Mouse (Mus musculus) embryo, embryonic 10.5 days (tissue): ENCODE results near the gene Rab5if.
"Not testable (repeated sequence)": the region's sequence is repeated elsewhere in the genome, so short reads cannot be mapped to it uniquely, and the experiment has no call there.

Experiments used
- DNase-seq: peaks from one replicate; pipeline ENCODE4 v3.0.0-alpha.2; 2015; ENCODE audit warnings: low spot score

Gene Rab5if

DNA sequence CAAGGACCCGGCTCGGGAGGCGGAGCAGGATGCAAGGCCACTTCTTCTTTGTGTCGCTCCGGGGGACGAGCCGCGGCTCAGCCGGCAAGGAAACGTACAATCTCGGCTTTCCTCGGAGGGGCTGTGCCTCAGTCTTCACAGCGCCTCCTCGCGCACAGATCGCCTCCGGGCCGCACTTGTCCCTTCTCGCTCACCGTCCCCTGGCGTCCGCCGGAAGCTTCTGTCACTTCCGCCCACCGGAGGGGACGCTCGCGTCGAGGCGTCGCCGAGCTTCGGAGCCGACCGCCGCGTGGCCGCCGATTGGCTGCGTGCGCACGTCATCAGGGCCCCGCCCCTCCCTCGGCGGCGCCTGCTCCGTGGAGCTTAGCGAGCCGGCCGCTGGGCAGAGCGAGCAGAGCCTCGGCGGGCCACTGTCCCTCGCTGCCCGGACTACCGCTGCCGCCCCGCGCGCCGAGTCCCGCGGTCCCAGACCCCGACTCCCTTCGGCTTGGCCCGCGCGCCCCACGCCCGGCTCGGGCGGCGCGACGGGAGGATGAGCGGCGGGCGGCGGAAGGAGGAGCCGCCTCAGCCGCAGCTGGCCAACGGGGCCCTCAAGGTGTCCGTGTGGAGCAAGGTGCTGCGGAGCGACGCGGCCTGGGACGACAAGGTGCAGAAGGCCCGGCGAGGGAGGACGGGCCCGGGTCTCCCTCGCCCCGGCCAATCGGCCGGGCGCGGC lies at the start of gene Rab5if:
Gene Rab5if (plus strand): TSS at position 357 of the 715 bp plus-strand sequence.
- DNase-seq = peak; percentile 98

DNA sequence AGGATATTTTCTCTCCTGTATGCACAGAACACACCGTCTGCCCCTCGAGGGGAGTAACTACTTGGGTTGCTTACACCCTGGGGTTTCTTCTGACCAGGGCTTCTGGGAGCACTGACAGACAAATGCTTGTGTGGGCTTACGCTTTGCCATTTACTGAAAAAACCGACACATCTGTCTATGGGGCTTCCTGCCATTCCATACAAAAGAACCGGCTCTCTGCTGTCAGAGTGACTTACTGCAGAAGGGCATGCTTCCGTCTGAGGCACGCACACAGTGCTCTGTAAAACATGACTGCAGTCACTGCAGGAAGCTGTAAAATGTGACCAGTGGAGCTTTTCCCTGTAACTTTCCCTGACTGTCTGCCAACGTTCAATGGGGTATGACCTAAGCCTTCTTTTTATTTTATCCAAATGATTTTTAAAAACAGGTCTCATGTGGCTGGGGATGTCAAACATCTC lies 48.6 kb upstream of the Rab5if start:
- DNase-seq = peak; percentile 59

DNA sequence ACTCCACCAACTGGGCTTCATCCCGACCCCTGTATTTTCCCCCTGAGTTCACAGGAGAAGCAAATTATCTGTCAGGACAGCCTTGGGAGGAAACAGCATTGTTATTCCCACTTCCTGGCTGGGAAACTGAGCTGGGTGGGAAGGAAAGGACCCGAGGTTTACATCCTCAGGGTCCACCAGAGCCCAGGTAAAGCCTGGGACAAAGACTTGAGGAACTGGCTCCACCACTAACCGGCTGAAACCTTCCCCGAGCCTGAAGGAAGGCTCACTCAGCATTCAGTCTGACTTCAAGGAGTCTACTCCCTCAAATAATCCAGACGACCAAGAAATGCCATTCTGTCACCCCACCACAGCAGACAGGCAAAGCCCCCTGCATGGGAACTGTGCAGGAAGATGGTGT lies 48.0 kb upstream of the Rab5if start:
- peak; percentile 11 for DNase-seq

DNA sequence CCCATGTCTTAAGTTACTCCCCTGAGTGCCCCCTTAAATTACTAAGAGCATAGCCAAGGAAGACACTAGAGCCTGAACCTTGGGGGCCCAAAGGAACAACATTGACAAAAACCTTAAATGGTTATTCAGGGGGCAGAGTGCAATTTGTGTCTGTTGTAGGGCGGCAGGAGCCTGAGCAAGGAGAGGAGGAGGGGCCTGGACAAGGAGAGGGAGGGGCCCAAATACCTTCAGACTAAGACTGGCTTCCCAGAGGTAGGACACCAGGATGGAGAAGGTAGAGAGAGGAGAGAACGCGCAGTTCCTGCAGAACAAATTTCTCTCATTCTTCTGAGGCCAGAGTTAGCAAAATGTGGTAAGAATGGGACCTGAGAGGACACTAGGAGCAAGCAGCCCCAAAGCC lies 47.5 kb upstream of the Rab5if start:
- no peak for DNase-seq

DNA sequence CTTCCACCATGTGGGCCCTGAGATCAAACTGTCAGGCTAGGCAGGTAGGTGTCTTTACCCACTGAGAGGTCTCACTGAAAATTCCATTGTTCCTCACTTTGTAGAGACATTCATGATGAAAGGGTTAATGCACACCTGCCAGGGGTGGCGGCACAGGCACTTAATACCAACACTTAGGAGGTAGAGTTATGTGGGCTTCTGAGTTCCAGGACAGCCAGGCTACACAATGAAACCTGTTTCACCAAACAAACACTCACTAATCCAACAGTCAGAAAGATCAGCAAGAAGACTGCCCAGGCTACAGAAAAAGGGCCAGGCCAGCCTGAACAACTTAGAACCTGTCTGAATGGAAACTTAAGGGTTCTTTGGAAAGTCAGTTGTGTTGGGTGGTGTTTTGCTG lies 46.8 kb upstream of the Rab5if start:
- DNase-seq = no peak

DNA sequence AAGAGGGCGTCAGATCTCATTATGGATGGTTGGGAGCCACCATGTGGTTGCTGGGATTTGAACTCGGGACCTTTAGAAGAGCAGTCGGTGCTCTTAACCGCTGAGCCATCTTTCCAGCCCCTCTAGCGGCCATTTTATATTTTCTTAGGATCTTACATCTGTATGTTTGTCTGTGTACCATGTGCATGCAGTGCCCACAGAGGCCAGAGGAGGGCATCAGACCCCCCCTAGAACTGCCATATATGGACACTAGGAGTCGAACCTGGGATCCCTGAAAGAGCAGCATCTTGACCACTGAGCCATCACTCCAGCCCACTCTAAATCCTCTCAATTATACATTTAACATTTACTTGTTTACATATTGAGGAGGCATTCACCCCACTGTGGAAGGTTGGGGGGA lies 37.8 kb upstream of the Rab5if start:
- DNase-seq = not testable (repeated sequence)

DNA sequence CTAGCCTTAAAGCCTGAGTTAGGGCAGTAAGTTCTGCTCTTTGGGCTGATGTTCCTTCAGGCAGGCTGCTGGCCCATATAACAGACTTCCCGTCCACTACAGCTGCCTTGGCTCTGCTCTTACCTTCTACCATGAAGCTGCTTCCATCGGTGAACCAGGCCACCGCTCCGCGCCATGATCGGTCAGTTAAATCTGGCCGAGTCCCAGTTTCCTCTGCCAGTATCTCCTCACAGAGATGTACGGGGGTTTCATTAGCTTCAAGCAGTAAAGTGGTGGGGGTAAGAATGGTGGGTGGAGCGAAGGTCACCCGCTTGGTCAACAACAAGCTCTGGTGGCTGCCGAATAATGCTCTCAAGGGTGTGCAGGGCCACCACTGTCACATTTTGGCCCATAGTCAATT lies 28.6 kb upstream of the Rab5if start:
- no peak for DNase-seq

DNA sequence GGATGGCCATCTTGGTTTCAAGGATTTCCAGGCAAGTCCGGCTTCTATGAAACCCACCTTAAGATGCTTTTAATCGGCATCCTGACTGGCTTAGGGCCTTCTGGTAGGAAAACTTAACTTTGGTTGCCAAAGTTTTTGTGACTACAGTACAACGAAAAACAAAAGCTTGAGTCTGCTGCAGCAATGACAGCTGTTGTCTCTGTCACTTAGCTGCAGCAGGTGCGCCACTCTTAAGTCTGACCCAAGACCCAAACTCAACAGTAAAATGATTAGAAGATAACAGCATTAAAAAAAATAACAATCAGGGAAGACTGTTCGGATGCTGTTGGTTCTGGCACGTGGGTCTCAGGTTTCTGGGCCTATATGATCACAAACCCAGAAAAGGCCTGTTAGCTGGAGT lies 24.1 kb upstream of the Rab5if start:
- DNase-seq = no peak

DNA sequence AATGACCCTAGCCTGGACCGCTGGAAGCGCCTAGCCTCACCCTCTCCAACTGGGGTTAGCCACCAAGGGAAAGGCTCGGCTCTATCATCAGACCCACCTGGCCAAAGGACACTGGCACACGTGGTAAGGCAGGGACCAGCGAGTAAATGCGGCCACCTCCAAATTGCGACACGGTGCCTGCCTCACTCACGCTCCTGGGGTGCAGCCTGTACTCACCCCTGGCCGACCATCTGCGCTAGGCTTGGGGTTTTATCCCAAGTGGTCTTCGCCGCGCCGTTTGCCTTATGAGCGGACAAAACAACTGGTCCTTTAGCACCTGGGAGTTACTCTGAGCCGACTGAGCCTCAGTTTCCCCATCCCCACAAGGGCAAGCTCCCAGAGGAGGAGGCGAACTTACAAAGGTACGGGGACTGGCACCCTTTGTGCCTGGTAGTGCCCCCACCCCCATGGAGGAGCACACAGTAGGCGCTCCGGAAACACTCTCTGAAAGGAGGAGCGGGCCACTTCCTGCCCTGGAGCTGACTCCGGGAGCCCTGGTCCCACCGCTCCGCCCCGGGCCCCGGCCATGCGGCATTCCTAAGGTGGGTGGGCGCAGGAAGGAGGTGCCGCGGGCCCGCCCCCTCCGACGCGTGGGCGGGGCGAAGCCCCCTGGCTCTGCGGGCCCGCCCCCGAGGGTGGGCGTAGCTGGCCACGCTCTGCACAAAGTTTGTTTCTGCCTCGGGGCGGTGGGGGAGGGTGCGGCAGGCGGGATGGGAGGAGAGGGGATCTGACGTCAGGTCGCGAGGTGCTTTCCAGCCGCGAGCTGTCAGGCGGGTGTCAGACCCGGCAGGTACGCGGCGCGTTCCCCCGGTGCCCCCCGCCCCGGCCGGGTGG lies 23.4 kb upstream of the Rab5if start, which contains the start of gene Tgif2:
Gene Tgif2 (plus strand): TSS at position 689 of the 873 bp plus-strand sequence.
- DNase-seq = peak; percentile 97

DNA sequence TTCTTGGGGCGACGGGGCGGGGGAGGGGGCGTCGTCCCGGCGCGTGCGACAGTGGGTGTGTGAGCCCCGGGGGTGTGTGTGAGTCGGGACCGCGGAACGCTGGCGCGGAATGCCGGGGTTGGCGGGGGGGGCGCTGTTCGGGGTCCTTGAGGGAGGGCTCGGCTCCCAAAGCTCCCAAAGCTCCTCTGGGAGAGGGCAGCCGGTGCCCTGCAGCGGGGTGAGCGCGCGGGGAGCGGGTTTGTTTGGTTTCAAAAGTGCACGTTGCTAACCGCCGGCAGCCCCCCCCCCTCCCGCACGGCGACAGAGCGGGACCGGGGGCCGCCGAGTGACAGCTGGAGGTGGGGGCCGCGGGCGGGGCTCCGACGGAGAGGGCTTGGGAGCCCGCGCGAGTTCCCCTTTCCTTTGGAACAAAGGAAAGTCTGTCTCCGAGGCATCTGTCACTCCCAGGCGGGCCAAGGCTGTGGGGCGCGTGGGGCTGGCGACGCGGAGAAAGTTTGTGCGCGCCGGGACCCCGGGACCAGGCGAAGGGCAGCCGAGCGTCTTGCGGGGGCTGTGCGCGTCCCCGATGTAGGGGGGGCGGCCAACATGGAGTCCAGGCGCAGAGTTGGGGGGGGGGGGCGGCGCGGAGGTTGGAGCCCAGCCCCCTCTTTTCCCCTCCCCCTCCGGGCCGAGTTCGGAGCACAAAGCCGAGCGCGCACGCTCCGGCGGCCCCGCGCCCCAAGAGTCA lies 22.5 kb upstream of the Rab5if start:
- peak; percentile 77 for DNase-seq

DNA sequence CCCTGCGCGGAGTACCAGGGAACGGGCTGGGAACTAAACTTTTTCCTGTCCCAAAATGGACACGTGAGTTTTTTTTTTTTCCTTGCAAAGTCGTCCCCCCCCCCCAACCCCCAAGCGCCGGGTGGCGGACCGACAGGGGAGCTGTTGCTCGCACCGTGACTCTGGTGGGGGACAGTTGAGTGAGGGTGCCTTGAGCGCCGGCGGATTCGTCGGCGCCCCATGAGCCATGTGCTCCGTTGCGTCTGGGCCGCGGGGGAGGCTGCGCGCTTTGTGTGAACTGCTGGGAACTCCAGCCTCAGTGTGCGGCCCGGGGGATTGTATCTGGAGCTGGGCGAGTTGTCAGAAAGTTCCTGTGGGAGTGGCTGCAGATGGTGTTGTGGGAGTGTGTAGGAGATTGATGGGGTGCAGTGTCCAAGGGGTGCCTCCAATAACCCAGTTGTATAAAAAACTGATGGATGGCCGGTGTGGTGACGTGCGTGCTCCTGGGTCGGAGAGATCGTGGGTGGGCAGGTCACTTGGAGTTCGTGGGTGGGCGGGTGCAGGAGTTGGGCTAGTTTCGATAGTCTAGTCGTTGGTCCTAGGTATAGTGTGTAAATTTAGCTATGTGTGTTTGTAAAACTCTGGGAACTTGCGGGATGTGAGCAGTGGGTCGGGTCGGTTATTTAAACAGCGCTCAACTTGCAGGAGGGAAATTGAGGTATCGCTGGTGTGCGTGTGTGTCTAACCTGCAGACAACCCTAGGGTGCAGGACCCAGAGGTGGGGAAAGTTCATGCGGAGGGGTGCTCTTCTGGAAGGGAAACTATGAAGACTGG lies 21.7 kb upstream of the Rab5if start:
- DNase-seq = peak; percentile 77

DNA sequence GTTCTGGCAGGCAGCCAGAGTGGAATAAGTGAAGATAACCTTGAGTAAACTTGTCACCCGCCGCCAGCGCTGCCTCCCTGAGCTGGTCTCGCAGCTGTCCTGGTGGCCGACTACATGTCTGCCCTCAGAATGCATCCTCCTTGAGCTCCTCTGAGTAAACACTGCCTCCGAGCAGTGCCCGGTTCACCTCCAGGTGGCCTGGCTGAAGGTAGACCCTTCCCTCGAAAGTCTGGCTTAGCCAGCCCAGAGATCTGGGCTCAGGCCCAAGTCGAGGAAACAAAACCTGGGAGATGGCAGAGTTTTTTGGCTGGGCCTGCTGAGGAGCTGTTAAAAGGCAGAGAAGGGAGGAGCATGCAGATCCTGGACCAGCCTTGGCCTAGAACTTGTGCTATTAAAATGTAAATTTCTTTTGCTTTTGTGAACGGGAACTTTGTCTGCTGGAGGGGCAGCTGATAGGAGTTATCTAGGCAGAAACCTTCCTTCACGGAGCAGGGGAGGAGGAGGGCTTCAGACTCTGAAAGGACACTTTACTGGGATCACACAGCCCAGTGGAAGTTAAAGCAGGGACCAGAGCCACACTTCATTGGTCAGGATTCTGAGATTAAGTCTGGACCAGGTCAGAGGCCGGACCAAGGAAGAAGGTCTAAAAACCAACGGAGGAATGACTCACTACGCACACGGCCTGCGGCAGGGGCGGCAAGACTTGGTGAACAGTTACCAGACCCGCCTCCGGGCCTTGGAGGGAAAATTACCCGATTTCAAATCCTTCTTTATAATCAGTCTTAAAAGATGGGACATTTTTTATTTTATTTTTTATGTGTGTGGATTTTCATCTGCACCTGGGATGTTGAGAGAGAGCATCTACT lies 20.9 kb upstream of the Rab5if start:
- DNase-seq = peak; percentile 58

DNA sequence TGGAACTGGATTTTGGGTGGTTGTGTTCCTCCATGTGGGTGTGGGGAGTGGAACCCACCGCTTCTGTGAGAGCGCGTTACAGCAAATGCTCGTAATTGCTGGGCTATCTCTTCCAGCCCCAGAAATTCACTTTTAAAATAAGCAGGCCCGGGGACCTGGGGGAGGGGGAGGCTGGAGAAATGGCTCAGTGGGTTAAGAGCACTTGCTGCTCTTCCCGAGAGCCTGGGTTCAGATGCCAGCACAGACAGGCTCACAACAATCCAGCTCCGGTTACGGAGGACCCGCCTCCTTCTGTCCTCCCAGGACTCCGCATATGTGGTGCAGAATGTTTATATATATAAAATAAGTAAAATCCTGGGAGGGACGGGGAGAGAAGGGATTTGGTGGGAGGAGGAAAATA lies 20.2 kb upstream of the Rab5if start:
- DNase-seq = peak; percentile 56

DNA sequence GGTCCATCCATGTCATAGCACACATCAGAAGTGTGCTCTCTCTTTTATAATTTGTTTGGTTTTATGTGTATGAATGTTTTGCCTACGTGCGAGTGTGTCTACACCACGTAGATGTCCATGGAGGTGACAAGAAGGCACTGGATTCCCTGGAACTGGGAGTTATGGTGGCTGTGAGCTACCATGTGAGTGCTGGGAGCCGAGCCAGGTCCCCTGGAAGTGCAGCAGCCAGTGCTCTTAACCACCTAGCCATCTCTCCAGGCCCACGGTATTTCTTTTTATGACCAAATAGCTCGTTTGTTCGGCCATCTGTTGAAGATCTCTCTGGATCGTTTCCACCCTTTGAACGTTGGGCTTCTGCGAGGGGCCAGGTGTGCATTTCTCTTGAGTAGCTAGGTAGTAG lies 19.6 kb upstream of the Rab5if start:
- no peak for DNase-seq

DNA sequence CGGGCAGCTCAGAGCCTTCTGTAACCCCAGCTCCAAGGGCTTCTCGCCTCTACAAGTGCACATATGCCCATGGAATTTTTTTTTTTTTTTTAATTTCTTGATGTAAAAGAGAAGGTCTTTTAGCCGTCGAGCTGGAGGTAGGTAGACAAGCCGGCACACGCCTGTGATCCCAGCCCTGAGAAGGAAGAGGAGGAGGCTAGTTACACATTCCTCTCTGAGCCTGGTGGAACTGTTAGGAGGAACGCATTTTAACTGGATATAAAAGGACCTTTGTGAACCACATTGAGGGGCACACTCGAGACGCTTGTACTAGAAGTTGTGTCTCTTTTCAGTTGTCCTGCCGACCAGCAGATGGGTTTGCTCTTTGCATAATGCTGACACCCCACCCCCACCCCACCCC lies 18.2 kb upstream of the Rab5if start:
- peak; percentile 22 for DNase-seq

DNA sequence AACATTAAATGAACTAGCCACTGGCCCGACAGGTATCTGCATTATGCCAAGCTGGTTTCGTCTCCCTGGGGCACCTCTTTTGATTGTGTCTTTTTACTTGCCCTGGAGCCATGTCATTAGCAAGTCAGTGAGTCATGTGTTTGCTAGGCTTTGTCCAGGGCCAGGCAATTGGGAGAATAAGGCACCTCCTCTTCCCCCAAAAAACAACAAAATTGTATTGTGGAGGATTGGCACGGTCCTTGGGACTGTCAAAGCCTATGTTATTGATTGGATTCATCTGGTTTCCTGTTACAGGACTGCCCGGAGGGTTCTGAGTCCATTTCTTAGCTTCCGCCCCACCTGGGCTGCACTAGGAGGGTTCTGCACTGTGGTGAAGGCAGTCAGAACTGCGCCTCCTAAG lies 15.3 kb upstream of the Rab5if start:
- no peak for DNase-seq

DNA sequence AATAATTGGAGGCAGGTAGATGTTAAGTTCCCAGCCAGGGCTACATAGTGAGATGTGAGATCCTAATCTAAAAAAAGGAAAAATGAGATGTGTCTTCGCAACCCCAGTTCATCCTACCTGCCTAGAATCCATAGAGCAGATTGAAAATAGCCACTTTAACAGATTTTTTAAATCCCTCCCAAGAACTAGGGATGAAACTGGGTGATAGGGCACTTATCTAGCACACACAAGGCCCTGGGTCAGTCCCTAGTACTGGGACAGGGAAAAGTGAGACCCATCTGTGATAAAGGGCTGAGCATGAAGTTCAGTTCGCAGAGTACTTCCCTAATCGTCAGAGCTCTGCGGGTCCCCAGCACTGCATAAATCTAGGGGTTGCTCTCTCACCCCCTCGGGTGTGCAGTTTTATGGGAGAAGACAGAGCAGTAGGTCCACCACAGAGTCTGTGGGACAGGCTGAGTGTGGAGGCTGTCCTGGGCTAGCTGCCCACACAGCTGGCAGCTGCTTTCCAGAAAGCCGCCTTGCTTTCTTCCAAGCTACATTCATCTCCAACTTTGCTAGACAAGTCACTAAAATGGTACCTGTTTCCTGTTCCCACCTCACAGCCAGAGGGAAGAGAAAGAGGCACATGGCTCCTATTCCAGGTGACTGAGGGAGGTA lies 14.3 kb upstream of the Rab5if start:
- DNase-seq = no peak

DNA sequence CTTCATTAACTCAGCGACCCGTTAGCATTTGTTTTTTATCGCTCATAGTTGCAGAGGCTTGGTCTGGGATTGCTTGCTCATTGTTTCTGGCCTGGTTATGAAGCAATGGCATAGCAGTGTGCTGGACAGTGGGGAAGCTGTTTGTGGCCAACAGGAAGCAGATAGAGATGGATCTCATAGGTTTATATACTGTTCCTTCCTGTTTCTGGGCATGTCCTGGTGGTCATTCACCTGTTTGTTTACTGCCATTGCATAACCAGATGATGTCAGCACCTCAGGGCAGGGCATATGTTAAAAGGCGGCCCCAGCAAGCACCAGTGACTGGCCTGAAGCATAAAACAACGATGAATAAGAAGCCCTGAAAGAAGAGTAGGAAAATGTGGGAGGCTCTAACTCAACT lies 12.4 kb upstream of the Rab5if start:
- no peak for DNase-seq

DNA sequence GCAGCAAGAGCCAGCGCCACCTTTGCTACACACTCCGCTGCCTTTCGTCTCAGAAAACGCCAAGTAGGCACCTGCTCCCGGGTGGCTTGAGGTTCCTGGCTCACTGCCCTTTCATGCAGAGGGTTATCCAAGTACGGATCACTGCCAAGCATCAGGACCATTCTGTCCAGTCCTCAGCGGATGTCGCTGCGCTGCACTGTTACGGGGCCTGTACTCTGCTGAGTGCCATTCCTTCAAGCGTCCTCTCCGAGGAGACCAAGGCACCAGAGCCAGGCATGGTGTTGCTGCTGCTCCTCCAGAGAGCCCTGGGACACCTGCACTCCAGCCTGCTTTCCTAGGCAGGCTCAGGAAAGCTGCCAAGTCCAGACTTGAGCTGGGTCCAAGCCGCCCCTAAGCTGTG lies 9.3 kb upstream of the Rab5if start:
- not testable (repeated sequence) for DNase-seq
